In the genomic region with DNA sequence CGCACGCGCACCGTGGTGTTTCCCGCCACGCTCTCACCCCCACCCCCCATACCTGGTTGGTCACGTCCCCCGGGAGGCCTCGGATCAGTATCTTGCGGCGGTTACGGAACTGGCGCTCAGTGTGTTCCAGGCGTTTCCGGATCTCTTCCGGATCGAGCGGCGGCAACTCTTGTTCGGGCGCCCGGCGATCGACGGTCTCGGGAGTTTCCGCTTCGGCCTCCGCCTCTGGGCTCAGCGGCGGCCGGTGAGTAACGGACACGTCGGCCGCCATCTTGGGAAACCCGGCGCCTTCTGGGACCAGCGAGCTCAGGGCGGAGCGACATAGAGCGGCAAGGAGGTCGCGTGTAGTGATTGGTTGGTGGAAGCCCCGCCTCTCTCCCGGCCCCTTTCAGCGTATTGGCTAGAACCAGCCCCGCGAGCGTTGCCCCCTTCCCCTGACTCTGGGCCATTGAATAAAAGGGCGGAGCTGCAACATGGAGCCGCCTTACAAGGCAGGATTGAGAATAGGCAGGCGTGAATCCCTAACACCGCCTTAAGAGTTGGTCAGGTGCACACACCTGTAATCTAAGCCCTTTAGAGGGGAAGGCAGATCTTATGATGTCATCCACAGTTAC, we compare ENCODE assay signal across 8 mouse cellular contexts. TPM values are rescaled to one million over a fixed set of nuclear protein-coding genes. Genes with fewer than 3 reads are reported as not detected.
DNase-seq lines count a peak whose midpoint lies in the region; ATAC-seq and TF ChIP-seq lines count a peak whose summit lies in the region.

A gene (minus strand): TSS at position 291 of the 614 bp plus-strand sequence.
A gene (minus strand): TSS at position 302 of the 614 bp plus-strand sequence.

- H3K4me3 ChIP-seq in bone marrow macrophage, adult 2 months (ENCODE audit: insufficient read depth, low read length), result peak within 1 kb of the TSS; percentile 61
- peak within 1 kb of the TSS; percentile 84 for H3K4me3 ChIP-seq in embryonic fibroblast, embryonic 13.5 days (ENCODE audit: insufficient read depth, low read length)
- H3K4me3 ChIP-seq in kidney, embryonic 14.5 days (ENCODE audit: low read length), result peak within 1 kb of the TSS; percentile 81
- peak within 1 kb of the TSS; percentile 67 for H3K4me3 ChIP-seq in limb, embryonic 15.5 days

- WGBS in kidney, embryonic 14.5 days, result under 1% methylated on average over 54 of the region's 54 CpGs
- under 1% methylated on average over 54 of the region's 54 CpGs for WGBS in limb, embryonic 15.5 days

- peak within 1 kb of the TSS; percentile 75 for H3K27ac ChIP-seq in bone marrow macrophage, adult 2 months (ENCODE audit: insufficient read depth, low read depth, low read length)
- H3K27ac ChIP-seq in embryonic fibroblast, embryonic 13.5 days (ENCODE audit: insufficient read depth, low read length), result peak within 1 kb of the TSS; percentile 88
- H3K27ac ChIP-seq in kidney, embryonic 14.5 days (ENCODE audit: low read depth, low read length), result peak within 1 kb of the TSS; percentile 86
- peak within 1 kb of the TSS; percentile 95 for H3K27ac ChIP-seq in limb, embryonic 15.5 days

- peak within 1 kb of the TSS; percentile 80 for H3K9ac ChIP-seq in kidney, embryonic 14.5 days (ENCODE audit: low read depth, low read length)
- H3K9ac ChIP-seq in limb, embryonic 15.5 days, result peak within 1 kb of the TSS; percentile 90

- H3K4me1 ChIP-seq in bone marrow macrophage, adult 2 months (ENCODE audit: control insufficient read depth, insufficient read depth, low read length), result peaks cover 14% of the 10 kb centered on the region
- no peaks in the 10 kb centered on the region for H3K4me1 ChIP-seq in embryonic fibroblast, embryonic 13.5 days (ENCODE audit: control insufficient read depth, insufficient read depth, low read length)
- H3K4me1 ChIP-seq in kidney, embryonic 14.5 days (ENCODE audit: control insufficient read depth, insufficient read depth, low read length), result peaks cover 10% of the 10 kb centered on the region
- peaks cover 13% of the 10 kb centered on the region for H3K4me1 ChIP-seq in limb, embryonic 15.5 days

- no peak for TF ChIP-seq CTCF in bone marrow macrophage, adult 2 months (IDR thresholded peaks at IDR 0.05; ENCODE audit: low read depth, low read length)
- TF ChIP-seq CTCF in embryonic fibroblast, embryonic 13.5 days (IDR thresholded peaks at IDR 0.05; ENCODE audit: borderline replicate concordance, insufficient read depth, low read length), result no peak

- H3K27me3 ChIP-seq in kidney, embryonic 14.5 days (ENCODE audit: control insufficient read depth, insufficient read depth, low read length), result no peaks in the 10 kb centered on the region
- H3K27me3 ChIP-seq in limb, embryonic 15.5 days, result no peaks in the 10 kb centered on the region

- peak within 1 kb of the TSS; percentile 88 for H3K4me2 ChIP-seq in kidney, embryonic 14.5 days (replicated peaks; ENCODE audit: low read depth, low read length)
- peak within 1 kb of the TSS; percentile 71 for H3K4me2 ChIP-seq in limb, embryonic 15.5 days

- H3K9me3 ChIP-seq in kidney, embryonic 14.5 days (ENCODE audit: control insufficient read depth, low read length), result no peaks in the 10 kb centered on the region
- no peaks in the 10 kb centered on the region for H3K9me3 ChIP-seq in limb, embryonic 15.5 days

- peak; percentile 94 for DNase-seq in A20 (ENCODE audit: low read depth, low spot score)
- DNase-seq in heart, adult 9 months (ENCODE audit: low spot score in 2 of 2), result peak; percentile 97 to 98
- peak; percentile 93 for DNase-seq in monocyte, adult 2 months (ENCODE audit: low read depth in 1 of 2, low spot score in 2 of 2)
- peak; percentile 98 for DNase-seq in spleen, postnatal 36 days (ENCODE audit: low spot score in 2 of 2)

- TF ChIP-seq POLR2A in bone marrow macrophage, adult 2 months (IDR thresholded peaks at IDR 0.05; ENCODE audit: borderline replicate concordance, low read depth, low read length), result peak; percentile 88; the same call in 1 of the 2 replicates
- TF ChIP-seq POLR2A in embryonic fibroblast, embryonic 13.5 days (IDR thresholded peaks at IDR 0.05; ENCODE audit: low read depth, low read length), result peak; percentile 97

- peaks cover 34% of the 10 kb centered on the region for H3K36me3 ChIP-seq in kidney, embryonic 14.5 days (ENCODE audit: control insufficient read depth, insufficient read depth, low read length)
- peaks cover 33% of the 10 kb centered on the region for H3K36me3 ChIP-seq in limb, embryonic 15.5 days

- peak; percentile 100 for ATAC-seq in kidney, embryonic 14.5 days (ENCODE audit: low FRiP score, low TSS enrichment)
- ATAC-seq in limb, embryonic 15.5 days (ENCODE audit: insufficient number of reproducible peaks, low FRiP score, low TSS enrichment, low read depth), result peak; percentile 100

RNA-seq across cellular contexts. Expression of the first gene that starts in this region (rescaled TPM):
- 0.56 and 1.3 TPM in 2 replicates for polyA plus RNA-seq in bone marrow macrophage, adult 2 months (2012; ENCODE audit: insufficient read depth, insufficient read length, missing spikeins)
- polyA plus RNA-seq in embryonic fibroblast, embryonic 13.5 days (2011; ENCODE audit: insufficient read length, low read depth, missing spikeins), result 2.4 and 5.2 TPM in 2 replicates
- 2.8 and 3.1 TPM in 2 replicates for polyA plus RNA-seq in kidney, embryonic 14.5 days (2014; fragmentation: Nextera tagmentation; extraction: Ambion mirVana)
- 1.2 and 1.6 TPM in 2 replicates for polyA plus RNA-seq in limb, embryonic 15.5 days (2015; fragmentation: Nextera tagmentation; extraction: Ambion mirVana)

RNA-seq across cellular contexts. Expression of the second gene that starts in this region (rescaled TPM):
- polyA plus RNA-seq in bone marrow macrophage, adult 2 months (2012; ENCODE audit: insufficient read depth, insufficient read length, missing spikeins), result 31.2 and 35.4 TPM in 2 replicates
- polyA plus RNA-seq in embryonic fibroblast, embryonic 13.5 days (2011; ENCODE audit: insufficient read length, low read depth, missing spikeins), result 34.2 and 40.8 TPM in 2 replicates
- polyA plus RNA-seq in kidney, embryonic 14.5 days (2014; fragmentation: Nextera tagmentation; extraction: Ambion mirVana), result 70.6 and 96.0 TPM in 2 replicates
- polyA plus RNA-seq in limb, embryonic 15.5 days (2015; fragmentation: Nextera tagmentation; extraction: Ambion mirVana), result 49.6 and 55.0 TPM in 2 replicates

Comparison
In these comparisons a context has a peak if more than half of its experiments do, and no peak if none do; other contexts are left out.
1. Peak in every context shown above with its lines: DNase-seq, ATAC-seq, H3K4me3 ChIP-seq and H3K27ac ChIP-seq.